Mouse (Mus musculus) ovary, postnatal 14 days (tissue): ENCODE measurements around the gene Cep126.

Source experiments
- DNase-seq: peaks from one replicate; pipeline ENCODE4 v3.0.0; 2022; ENCODE audit warnings: low spot score

The Cep126 gene

GRCm38 (mm10) chr9:8134117-8134574, at the start of gene Cep126:
Cep126 (minus strand) TSS chr9:8134294.
- DNase-seq, result peak; percentile 73

- no peak for DNase-seq
Observed at GRCm38 (mm10) chr9:8179554-8179953, 45.5 kb upstream of the Cep126 start.

GRCm38 (mm10) chr9:8177099-8177498, 43.0 kb upstream of the Cep126 start:
- no peak for DNase-seq

GRCm38 (mm10) chr9:8157011-8157410, 22.9 kb upstream of the Cep126 start:
- no peak for DNase-seq

GRCm38 (mm10) chr9:8139501-8139900, 5.4 kb upstream of the Cep126 start:
- no peak for DNase-seq

- DNase-seq, result no peak
Observed at GRCm38 (mm10) chr9:8133586-8134115, 443 bp downstream of the Cep126 start.

GRCm38 (mm10) chr9:8123495-8123894, 10.6 kb downstream of the Cep126 start:
- DNase-seq, result no peak

GRCm38 (mm10) chr9:8114516-8114915, 19.6 kb downstream of the Cep126 start:
- DNase-seq, result no peak

GRCm38 (mm10) chr9:8103050-8103449, 31.0 kb downstream of the Cep126 start:
- DNase-seq, result no peak

- DNase-seq, result no peak
Observed at GRCm38 (mm10) chr9:8100962-8101361, 33.1 kb downstream of the Cep126 start.

GRCm38 (mm10) chr9:8078882-8079281, 55.2 kb downstream of the Cep126 start:
- no peak for DNase-seq

GRCm38 (mm10) chr9:8074345-8074744, 59.7 kb downstream of the Cep126 start:
- peak; percentile 11 for DNase-seq

- DNase-seq, result no peak
Observed at GRCm38 (mm10) chr9:8073203-8073755, 60.8 kb downstream of the Cep126 start.

- DNase-seq, result no peak
Observed at GRCm38 (mm10) chr9:8059636-8060035, 74.5 kb downstream of the Cep126 start.

GRCm38 (mm10) chr9:8054831-8055230, 79.3 kb downstream of the Cep126 start:
- no peak for DNase-seq

- DNase-seq, result no peak
Observed at GRCm38 (mm10) chr9:8043044-8043387, 91.1 kb downstream of the Cep126 start.

GRCm38 (mm10) chr9:8042338-8043043, 91.6 kb downstream of the Cep126 start, which contains the start of gene Cfap300:
Cfap300 (minus strand) TSS chr9:8042823.
- peak; percentile 94 for DNase-seq

GRCm38 (mm10) chr9:8035546-8035945, 98.5 kb downstream of the Cep126 start:
- DNase-seq, result no peak

GRCm38 (mm10) chr9:8035091-8035490, 99.0 kb downstream of the Cep126 start:
- DNase-seq, result no peak

GRCm38 (mm10) chr9:8034143-8034542, 100.0 kb downstream of the Cep126 start:
- DNase-seq, result no peak

GRCm38 (mm10) chr9:8032847-8033246, 101.2 kb downstream of the Cep126 start:
- no peak for DNase-seq
